Mouse (Mus musculus) cerebellum, adult 2 months (tissue): ENCODE measurements at regions not wholly inside any gene's neighbourhood (a gene's known extent, or its start where the extent isn't known, plus 50 kb on each side); places are given as distances from the start of the nearest gene placed in this dataset.

Experiments used
- CTCF ChIP-seq: fragments of 200-500 bp; IDR thresholded peaks from 2 replicates; pipeline ENCODE4 v1.5.1; 2011; ENCODE audit warnings: low read depth, mild to moderate bottlenecking, control low read depth, low read length, moderate library complexity, borderline replicate concordance; ENCODE audit not compliant: insufficient read depth
- POLR2A ChIP-seq: fragments of 200-500 bp; IDR thresholded peaks from 2 replicates; pipeline ENCODE4 v1.6.1; 2011; ENCODE audit warnings: low read length, control low read depth, borderline replicate concordance; ENCODE audit not compliant: insufficient read depth

DNA sequence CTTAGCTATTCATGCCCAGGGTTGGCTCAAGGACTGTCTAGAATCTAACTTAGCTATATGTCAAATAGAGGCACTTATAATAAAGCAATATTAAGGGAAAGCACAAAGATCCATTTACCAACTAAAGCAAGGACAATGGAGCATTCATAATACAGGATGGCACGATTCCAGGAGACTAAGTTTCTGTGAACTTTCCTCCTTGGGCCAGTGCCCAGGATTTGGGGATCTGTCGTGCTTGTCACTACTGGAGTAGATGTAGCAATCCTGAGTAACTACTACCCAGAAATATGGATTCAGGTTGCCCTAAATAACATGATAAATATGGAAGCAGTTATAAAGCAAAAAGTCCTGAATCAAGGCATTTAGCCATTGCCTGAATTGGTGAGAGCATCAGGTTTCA is 233.7 kb downstream of the AI429214 start:
- no peak for TF ChIP-seq CTCF
- no peak for TF ChIP-seq POLR2A
